Mouse (Mus musculus) T-helper 17 cell (primary cell): ENCODE results near the gene Gm5483.
"Not testable (repeated sequence)": the region's sequence is repeated elsewhere in the genome, so short reads cannot be mapped to it uniquely, and the experiment has no call there.

ENCODE experiments used
- in situ Hi-C, 2 experiments: fragments of 300-600 bp; cut with MboI, MseI; formaldehyde crosslinking; loops; 1 replicate in 1 of 2; 2 replicates in 1 of 2; pipeline ENCODE4 v1.15.1; 2025; ENCODE audit warnings: high pct_unique_total_duplicates in 2 of 2

Gm5483 gene

DNA sequence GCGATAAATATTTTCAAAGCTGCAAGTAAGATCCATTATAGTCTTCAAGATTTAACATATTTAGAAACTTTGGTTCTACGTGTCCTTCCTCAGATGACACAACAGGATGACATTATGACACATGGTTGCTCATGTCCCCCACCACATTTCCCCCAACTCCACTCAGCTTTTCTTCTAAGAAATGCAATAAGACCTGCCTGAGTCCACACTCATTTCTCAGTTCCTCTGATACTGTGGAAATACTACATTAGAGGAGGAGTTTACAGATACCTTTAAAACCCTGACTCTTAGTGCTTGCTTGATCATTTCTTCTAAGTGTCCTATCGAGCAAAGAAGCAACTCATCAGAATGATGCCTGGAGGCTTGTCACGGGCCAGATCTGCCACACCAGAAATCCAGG is at the start of gene Gm5483:
TSS of gene Gm5483 (plus strand) at position 301 of the 400 bp plus-strand sequence.
- in situ Hi-C loops: not testable (repeated sequence)

DNA sequence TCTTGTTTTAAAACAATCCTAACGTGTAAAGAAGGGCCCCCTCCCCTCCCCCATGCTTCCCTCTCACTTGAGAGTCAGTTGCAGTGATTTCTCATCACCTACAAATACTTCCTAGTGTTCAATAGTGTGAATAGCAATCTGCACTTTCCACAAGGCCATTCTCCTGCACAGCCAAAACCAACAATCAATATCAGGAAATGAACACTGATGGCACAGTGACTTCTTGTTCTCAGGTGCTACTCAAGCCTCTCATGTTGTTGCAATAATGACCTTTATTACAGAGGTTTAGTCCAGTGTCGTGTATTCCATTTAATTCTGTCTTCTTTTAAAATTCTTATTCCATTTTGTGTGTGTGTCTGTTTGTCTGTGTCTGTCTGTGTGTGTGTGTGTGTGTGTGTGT is 45.8 kb upstream of the Gm5483 start:
- in situ Hi-C loops: no loop called here

DNA sequence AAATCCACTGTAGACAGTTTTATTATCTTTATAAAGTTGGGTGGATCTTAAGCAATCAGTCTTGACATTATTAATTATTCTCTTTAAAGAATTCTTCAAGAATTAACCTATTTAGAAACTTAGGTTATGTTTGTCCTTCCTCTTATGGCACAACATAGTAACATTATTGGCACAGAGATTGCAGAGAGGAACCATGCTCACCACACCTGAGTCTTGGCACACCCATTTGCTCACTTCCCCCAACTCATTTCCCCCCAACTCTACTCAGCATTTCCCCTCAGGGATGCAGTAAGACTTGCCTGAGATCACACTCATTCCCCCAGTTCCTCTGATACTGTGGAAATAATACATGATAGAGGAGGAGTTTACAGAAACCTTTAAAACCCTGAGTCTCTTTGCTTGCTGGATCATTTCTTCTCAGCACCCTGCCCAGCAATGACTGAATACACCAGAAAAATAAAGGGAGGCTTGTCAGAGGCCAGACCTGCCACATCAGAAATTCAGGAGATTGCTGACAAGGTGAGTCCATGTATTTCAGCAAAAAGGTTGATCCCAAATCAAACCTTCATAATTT is 27.5 kb upstream of the Gm5483 start, which contains the start of gene Stfa2l1:
TSS of gene Stfa2l1 (plus strand) at position 410 of the 574 bp plus-strand sequence.
- in situ Hi-C loops: no loop called here

DNA sequence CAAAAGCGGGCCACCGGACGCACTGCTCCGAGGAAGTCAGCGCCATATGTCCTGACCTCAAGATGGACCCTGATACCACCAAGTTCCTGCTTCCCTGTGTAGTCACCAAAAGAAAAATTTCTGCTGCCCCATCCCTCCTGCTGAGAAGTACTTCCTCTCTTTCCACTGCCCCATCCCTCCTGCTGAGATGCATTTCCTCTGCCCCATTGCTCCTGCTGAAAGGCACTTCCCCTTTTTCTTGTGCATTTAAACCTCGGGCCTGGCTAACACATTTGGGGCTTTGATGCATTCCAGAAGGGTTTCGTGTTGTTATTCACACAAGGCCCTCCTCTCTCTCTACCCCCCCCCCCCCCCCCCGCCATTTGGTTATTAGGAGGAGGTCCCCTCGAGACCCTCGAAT is 16.2 kb upstream of the Gm5483 start:
- in situ Hi-C loops: not testable (repeated sequence)

DNA sequence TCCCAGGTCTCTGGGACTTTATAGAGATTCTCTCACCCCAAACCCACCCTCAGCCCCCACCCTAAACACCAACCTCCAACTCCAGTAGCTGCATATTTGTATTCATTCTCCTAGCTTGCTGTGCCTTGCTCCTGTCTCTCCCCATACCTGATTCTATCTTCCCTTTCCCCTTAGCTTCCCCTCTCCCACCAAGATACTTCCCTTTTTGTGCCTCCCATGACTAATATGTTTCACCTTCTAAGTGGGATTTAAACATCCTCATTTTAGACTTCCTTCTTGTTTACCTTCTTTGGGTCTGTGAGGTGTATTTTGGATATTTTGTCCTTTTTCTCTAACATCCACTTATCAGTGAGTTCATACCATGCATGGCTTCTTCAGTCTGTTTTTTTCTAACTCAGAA is 7.9 kb upstream of the Gm5483 start:
- in situ Hi-C loops: no loop called here

DNA sequence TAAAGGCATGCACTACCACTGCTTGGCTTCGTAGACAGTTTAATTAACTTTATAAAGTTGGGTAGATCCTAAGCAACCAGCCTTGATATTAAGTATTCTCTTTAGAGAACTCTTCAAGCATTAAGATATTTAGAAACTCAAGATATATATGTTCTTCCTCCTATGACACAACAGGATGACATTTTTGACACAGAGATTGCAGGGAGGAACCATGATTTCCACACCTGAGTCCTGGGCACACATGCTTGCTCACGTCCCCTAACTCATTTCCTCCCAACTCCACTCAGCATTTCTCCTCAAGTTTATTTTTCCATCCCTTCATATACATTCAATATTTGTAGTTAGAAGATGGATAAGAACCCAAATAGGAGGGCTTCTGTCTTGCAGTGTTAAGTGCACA is 4.1 kb upstream of the Gm5483 start:
- in situ Hi-C loops: no loop called here

DNA sequence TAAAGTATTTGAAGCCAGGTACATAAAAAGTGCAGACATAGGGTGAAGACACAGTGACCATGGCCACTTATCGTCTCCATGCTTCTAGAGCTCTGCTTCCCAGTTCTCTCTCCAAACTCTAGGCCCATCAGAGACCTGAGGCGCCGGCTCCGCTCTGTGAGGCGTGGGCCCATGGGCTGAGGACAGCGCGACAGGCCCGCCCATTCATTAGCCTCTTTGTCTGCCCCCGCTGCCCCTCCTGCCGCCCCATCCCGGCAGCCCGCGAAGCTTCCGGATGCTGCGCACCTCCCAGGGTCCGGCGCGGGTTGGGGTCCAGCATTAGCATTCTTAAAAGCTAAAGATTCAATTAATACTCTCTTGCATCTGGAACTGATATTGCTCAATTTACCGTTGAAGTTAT is 15.2 kb downstream of the Gm5483 start:
- in situ Hi-C loops: no loop called here

DNA sequence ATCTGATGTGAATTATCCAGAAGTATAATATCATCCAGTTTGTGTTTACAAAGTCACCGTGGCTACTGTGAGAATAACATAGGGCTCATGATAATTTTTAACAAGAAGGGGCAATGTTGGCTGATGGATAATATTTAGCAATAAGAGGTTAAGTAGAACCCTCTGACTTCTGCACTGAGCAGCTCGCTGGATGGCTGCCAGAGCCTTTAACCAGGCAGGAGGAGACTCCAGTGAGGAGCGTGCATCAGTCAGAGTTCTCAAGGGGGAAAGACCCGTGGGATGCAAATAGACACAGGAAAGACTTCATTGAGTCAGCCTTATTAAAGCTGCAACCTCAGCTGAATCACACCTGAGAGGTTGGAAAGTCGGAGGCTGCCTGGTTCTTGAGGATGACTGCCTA is 19.8 kb downstream of the Gm5483 start:
- in situ Hi-C loops: no loop called here

DNA sequence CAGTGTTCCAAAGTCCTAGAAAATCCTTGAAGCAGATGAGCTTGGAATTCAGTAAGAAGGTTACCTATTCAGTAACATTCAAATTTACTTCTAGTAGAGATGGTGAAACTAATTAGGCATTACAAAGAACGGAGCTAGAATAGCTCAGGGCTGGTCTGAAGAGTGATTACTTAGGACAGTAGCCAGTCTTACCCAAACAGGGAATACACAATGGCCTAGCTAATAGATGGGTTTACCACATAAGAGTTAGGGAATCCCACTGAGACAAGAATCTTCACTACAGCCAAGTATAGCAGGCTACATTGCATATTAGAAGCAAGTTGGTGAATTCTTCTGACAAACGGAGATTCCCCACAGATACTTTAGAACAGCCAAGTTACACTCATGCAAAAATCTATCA is 21.7 kb downstream of the Gm5483 start:
- in situ Hi-C loops: not testable (repeated sequence)

DNA sequence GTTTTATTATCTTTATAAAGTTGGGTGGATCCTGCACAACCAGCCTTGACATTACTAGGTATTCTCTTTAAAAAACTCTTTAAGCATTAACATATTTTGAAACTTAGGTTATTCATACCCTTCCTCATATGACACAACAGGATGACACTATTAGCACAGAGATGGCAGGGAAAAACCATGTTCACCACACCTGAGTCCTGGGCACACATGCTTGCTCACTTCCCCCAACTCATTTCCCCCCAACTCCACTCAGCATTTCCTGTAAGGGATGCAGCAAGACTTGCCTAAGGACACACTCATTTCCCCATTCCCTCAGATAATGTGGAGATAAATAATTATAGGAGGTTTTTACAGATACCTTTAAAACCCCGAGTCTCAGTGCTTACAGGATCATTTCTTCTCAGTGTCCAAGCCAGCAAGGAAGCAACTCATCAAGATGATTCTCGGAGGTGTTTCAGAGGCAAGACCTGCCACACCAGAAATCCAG is 26.0 kb downstream of the Gm5483 start, which contains the start of gene Gm5416:
TSS of gene Gm5416 (plus strand) at position 437 of the 487 bp plus-strand sequence.
- in situ Hi-C loops: loop anchor here in 1 of 2 experiments (5.0 kb wide), 1 partner anchor 97 kb away; no protein-coding TSS in a partner anchor

DNA sequence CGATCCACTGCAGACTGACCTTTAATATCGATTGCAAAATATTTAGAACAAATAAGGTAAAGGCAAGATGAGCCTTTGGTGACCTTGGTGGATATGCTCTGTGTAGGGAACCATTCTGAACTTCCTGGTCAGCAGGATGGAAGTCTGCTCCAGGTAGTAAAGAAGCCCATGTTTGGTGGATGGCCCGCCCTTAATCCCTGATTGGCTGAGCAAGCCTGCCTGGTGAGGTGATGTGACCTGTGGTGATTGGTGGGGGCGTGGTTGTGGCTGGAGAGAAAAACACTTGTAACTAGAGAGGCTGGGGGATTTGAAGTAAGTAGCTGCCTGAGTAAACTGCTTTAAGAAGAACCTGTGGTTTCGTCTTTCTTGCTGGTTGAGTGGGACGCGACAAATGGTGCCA is 37.2 kb downstream of the Gm5483 start, which contains the start of gene 2010005H15Rik:
TSS of gene 2010005H15Rik (plus strand) at position 301 of the 400 bp plus-strand sequence.
- in situ Hi-C loops: not testable (repeated sequence)
